Mouse (Mus musculus): ENCODE measurements around the gene Rab28. TPM values are rescaled to one million over a fixed set of nuclear protein-coding genes. Genes with fewer than 3 reads are reported as not detected.

The Rab28 gene
- polyA plus RNA-seq, 1 experiment from 2014 or later: 56.6 TPM

DNA sequence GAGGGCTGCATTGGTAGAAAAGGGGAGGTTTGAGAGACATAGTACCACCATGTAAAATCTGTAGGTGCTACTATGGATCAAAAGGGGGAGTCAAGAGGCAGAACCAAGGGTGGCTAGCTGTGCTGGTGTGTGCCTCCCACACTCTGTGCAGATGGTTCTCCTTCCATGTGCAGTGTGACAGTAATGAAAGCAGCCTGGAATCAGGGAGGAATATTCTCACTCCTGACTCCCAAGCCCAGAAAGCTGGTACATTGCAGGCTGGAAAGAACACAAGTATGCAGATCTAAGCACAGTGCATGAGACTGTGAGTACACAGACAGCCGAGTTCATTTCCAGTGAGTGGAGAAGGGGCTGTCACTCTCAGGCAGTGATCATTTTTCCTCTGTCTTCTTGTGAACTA is 89.0 kb downstream of the Rab28 start:
- Histone ChIP-seq H3K4me1 (no peaks in the 10 kb centered on the region), H3K27ac (no peak overlapping the region), H3K36me3 (no peaks in the 10 kb centered on the region), H3K4me2 (no peak overlapping the region), H3K27me3 (no peaks in the 10 kb centered on the region), H3K9ac (no peak overlapping the region), H3K4me3 (replicated peaks) (no peak overlapping the region), H3K9me3 (replicated peaks) (no peaks in the 10 kb centered on the region)
- no peak for ATAC-seq (replicated peaks; ENCODE audit: low FRiP score)
- 71% methylated on average over 1 of the region's 1 CpGs for WGBS

DNA sequence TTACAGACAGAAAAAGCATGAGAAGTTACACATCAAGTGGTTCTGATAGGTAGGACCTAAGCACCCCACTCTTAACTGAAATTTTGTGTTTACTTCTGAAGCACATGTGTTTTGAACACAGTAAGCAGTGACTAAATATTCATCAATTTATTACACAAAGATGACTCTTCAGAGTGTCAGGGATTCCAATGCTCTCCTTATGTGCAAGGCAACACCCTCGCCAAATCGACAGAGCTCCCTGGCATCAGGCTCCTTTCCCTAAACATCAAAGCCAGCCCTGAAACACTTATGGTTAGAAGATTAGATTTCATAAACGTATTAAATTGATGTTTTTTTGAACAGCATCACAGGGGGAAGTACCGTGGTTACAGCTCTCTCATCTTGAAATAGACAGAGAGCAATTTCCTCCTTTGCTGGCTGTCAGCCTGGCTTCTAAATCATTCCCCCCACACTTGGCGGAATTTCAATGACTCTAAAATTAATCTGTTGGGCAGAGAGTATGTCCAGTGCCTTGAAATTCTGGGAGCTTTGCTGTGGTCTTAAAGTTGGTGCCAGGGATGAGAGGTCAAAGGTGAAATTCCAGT is 97.4 kb downstream of the Rab28 start:
- H3K4me2 ChIP-seq: no peak overlapping the region
- H3K9me3 ChIP-seq (replicated peaks): no peaks in the 10 kb centered on the region
- no peak overlapping the region for H3K9ac ChIP-seq
- no peaks in the 10 kb centered on the region for H3K27me3 ChIP-seq
- no peak overlapping the region for H3K4me3 ChIP-seq (replicated peaks)
- no peak for ATAC-seq (replicated peaks; ENCODE audit: low FRiP score)
- no peaks in the 10 kb centered on the region for H3K4me1 ChIP-seq
- 50% methylated on average over 5 of the region's 5 CpGs for WGBS
- no peak overlapping the region for H3K27ac ChIP-seq
- no peaks in the 10 kb centered on the region for H3K36me3 ChIP-seq

DNA sequence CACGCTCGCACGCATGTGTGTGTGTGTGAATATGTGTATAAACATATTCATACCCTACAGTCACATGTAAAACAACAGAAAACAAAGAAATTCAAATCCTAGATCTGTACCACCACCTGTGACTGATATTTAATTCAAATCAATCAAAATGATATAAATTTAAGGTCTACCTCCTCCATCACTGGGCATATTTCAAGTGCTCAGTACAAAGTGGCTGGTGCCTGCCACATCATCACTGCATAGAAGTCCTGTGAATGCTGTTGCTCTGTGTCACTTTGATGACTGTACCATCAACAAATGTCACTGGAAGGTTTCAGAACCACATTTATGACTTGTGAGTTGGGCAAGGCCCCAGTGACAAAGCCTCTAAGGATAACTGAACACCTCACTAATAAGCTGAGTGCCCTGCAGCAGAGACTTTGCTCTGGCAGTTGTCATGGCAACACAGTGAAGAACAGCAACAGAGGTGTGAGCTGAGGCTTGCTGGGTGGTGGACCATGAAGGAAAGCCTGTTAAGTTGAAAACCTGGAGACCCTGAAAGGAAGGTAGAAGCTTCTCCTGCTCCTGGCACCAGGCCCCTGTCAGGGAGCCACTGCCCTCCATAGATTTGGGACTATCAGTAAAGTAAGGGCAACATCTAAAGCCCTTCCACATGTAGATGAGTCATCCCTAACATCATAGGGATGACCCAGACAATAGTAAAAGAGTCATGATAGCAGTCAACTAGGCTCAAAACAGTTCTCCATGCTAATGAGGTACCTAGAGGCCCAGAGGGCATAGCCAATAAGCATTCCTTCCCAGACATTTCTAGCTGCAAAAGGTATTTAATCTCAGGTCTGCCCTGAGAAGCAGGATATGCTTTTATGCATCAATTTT is 111.5 kb downstream of the Rab28 start:
- H3K27ac ChIP-seq: no peak overlapping the region
- no peaks in the 10 kb centered on the region for H3K27me3 ChIP-seq
- ATAC-seq (replicated peaks; ENCODE audit: low FRiP score): peak; percentile 86
- no peak overlapping the region for H3K4me3 ChIP-seq (replicated peaks)
- no peak overlapping the region for H3K4me2 ChIP-seq
- H3K36me3 ChIP-seq: no peaks in the 10 kb centered on the region
- 90% methylated on average over 3 of the region's 3 CpGs for WGBS
- H3K4me1 ChIP-seq: no peaks in the 10 kb centered on the region
- H3K9ac ChIP-seq: no peak overlapping the region
- H3K9me3 ChIP-seq (replicated peaks): no peaks in the 10 kb centered on the region

DNA sequence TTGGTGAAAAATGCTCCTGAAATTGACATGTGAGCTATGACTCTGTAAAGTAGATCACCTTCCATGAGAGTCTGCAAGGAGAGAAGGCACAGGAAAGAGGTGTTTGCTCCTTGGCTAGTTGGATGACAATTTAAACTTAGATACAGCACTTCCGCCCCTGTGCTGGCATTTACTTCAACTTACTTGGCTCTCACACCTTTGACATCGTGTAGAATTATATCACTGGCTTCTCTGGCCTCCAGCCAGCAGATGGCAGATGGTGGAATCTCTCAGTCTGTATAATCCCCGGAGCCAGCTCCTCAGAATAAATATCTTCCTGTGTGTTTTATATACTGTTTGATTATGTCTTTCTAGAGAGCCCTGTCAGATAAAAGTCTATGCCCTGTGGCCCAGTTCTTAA is 112.8 kb downstream of the Rab28 start:
- H3K27me3 ChIP-seq: no peaks in the 10 kb centered on the region
- no peaks in the 10 kb centered on the region for H3K36me3 ChIP-seq
- 60% methylated on average over 3 of the region's 3 CpGs for WGBS
- ATAC-seq (replicated peaks; ENCODE audit: low FRiP score): no peak
- H3K4me3 ChIP-seq (replicated peaks): no peak overlapping the region
- H3K4me2 ChIP-seq: no peak overlapping the region
- no peak overlapping the region for H3K27ac ChIP-seq
- H3K9ac ChIP-seq: no peak overlapping the region
- no peaks in the 10 kb centered on the region for H3K9me3 ChIP-seq (replicated peaks)
- H3K4me1 ChIP-seq: no peaks in the 10 kb centered on the region

DNA sequence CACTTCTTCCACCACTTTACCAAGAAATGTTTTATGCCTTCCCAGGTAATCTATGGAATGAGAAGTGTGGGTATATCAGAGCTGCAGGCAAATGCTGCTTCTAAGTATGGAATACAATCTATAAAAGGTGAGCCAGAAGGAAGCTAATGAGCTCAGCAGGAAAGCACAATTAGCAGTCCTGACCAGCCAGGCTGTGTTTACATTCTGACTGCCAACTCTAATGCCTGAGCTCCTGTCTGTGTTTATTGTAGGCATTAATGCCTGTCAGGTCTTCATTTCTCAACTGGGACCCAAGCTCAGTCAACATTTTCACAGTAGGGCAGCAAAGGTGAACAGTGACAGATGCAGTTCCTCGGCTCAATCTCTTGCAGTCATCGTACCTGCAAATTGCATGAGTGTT is 129.9 kb downstream of the Rab28 start:
- no peak overlapping the region for H3K4me2 ChIP-seq

More for the DNA sequence above, 129.9 kb downstream of the Rab28 start:
- Histone ChIP-seq H3K4me1 (no peaks in the 10 kb centered on the region), H3K9me3 (replicated peaks) (no peaks in the 10 kb centered on the region), H3K36me3 (no peaks in the 10 kb centered on the region), H3K27ac (no peak overlapping the region), H3K9ac (no peak overlapping the region), H3K4me3 (replicated peaks) (no peak overlapping the region), H3K27me3 (no peaks in the 10 kb centered on the region)
- ATAC-seq (replicated peaks; ENCODE audit: low FRiP score): no peak
- WGBS: 79% methylated on average over 2 of the region's 2 CpGs

Other genes with a start within 250 kb of the Rab28 start
- gene Nkx3-2, start 56.3 kb upstream of the Rab28 start, polyA plus RNA-seq (2015; fragmentation: Nextera tagmentation; extraction: Ambion mirVana): not detected in 2 replicates
- 22.4 and 24.2 TPM in 2 replicates for gene Bod1l, start 136.2 kb upstream of the Rab28 start, polyA plus RNA-seq (2015; fragmentation: Nextera tagmentation; extraction: Ambion mirVana)